Mouse (Mus musculus): ENCODE measurements at regions not wholly inside any gene's neighbourhood (a gene's known extent, or its start where the extent isn't known, plus 50 kb on each side); places are given as distances from the start of the nearest gene placed in this dataset.

DNA sequence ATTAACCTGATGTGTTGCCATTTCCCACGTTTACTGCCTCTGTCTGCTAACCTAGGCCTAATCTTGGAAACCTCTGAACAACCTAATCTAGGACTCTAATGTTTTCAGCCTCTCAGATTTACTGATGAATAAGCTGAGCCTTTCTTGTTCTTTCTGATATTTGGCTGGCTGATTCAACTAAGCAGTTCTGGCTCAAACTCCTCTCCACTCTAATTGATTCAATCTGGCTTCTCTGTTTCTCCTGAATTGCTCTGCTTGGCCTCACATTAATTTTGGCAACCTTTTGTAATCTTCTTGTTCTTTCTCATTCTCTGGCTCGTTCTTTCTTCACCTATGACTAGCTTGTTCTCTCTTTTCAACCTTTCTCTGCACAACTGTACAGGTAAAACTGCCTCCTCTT is 1561.2 kb upstream of the Zeb2 start:
- Histone ChIP-seq H3K9me3 (ENCODE audit: low read length) (no peaks in the 10 kb centered on the region), H3K4me2 (replicated peaks; ENCODE audit: low read depth, low read length) (no peak overlapping the region), H3K27ac (ENCODE audit: low read length) (no peak overlapping the region), H3K9ac (replicated peaks; ENCODE audit: low read depth) (no peak overlapping the region), H3K4me3 (ENCODE audit: low read depth, low read length) (no peak overlapping the region), H3K36me3 (ENCODE audit: insufficient read depth, low read length) (no peaks in the 10 kb centered on the region), H3K27me3 (replicated peaks; ENCODE audit: insufficient read depth, low read length) (no peaks in the 10 kb centered on the region), H3K4me1 (ENCODE audit: insufficient read depth, low read depth, low read length) (no peaks in the 10 kb centered on the region)
- DNase-seq (ENCODE audit: low spot score) (no peak), ATAC-seq (no peak)
- WGBS = 48% methylated on average over 2 of the region's 2 CpGs
- no peak for TF ChIP-seq EP300 (IDR thresholded peaks at IDR 0.05)

DNA sequence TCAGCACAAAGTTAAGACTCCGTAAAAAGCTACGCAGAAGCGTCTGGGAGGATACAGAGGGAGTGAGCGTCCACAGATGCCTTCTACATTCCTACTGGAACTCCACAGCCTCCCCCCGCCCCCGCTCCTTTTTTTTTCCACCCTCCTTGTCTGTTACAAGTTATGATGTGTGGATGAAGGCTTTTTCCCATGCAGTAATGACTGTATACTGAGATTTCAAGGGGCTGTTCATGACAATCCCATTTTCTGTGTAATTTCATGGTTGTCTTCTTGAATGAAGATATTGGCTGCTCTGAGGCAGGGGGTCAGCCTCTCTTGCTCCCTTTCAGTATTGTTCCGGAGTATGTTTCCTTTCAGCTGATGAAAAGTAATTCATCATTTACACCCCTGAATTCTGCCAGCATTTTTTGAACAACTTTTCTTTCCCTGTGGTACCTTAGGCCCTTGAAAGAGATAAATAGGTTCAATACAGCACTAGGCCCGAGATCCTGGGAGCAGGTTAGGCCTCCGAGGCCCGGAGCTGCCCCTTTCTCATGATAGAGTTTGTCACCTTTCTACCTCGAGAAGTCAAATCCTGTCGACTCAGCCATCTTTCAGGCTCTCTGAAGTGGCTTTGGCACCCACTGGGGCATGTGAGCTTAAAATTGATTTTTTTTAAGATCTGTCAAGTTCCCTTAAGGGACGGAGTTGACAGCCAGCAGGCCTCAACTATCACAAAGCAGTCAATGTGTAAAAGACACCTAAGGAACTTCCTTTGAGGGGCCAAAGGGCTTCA is 1552.5 kb upstream of the Zeb2 start:
- no peaks in the 10 kb centered on the region for H3K9me3 ChIP-seq (ENCODE audit: low read length)
- no peak overlapping the region for H3K27ac ChIP-seq (ENCODE audit: low read length)
- DNase-seq (ENCODE audit: low spot score) = peak; percentile 12
- 60% methylated on average over 13 of the region's 13 CpGs for WGBS
- no peak for ATAC-seq
- no peak overlapping the region for H3K9ac ChIP-seq (replicated peaks; ENCODE audit: low read depth)
- no peaks in the 10 kb centered on the region for H3K36me3 ChIP-seq (ENCODE audit: insufficient read depth, low read length)
- no peak overlapping the region for H3K4me2 ChIP-seq (replicated peaks; ENCODE audit: low read depth, low read length)
- no peaks in the 10 kb centered on the region for H3K27me3 ChIP-seq (replicated peaks; ENCODE audit: insufficient read depth, low read length)
- H3K4me3 ChIP-seq (ENCODE audit: low read depth, low read length) = no peak overlapping the region
- no peak for TF ChIP-seq CTCF (IDR thresholded peaks at IDR 0.05)
- TF ChIP-seq EP300 (IDR thresholded peaks at IDR 0.05) = no peak
- no peaks in the 10 kb centered on the region for H3K4me1 ChIP-seq (ENCODE audit: insufficient read depth, low read depth, low read length)

DNA sequence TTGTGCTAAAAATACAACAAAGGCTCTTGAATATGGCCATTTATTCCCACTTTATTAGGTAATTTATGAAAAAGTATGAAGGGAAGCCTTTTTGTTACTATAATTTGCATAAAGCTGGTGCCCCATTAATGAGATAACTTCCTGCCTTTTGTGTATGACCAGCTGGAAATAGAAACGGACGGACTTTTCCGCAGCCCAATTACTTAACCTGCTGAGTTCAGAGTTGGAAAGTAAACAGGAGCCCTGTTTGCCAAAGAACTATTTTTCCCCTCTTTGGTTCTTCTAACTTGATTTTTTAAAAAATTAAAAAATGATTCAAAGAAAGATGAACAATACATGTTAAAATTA is 1549.8 kb upstream of the Zeb2 start:
- H3K9ac ChIP-seq (replicated peaks; ENCODE audit: low read depth) = no peak overlapping the region
- H3K4me3 ChIP-seq (ENCODE audit: low read depth, low read length) = no peak overlapping the region
- H3K36me3 ChIP-seq (ENCODE audit: insufficient read depth, low read length) = no peaks in the 10 kb centered on the region
- H3K4me1 ChIP-seq (ENCODE audit: insufficient read depth, low read depth, low read length) = no peaks in the 10 kb centered on the region
- WGBS = 30% methylated on average over 3 of the region's 3 CpGs
- no peak for ATAC-seq
- no peak overlapping the region for H3K27ac ChIP-seq (ENCODE audit: low read length)
- H3K27me3 ChIP-seq (replicated peaks; ENCODE audit: insufficient read depth, low read length) = no peaks in the 10 kb centered on the region
- no peak for TF ChIP-seq EP300 (IDR thresholded peaks at IDR 0.05)
- TF ChIP-seq CTCF (IDR thresholded peaks at IDR 0.05) = no peak
- no peak overlapping the region for H3K4me2 ChIP-seq (replicated peaks; ENCODE audit: low read depth, low read length)
- no peak for DNase-seq (ENCODE audit: low spot score)
- H3K9me3 ChIP-seq (ENCODE audit: low read length) = no peaks in the 10 kb centered on the region

DNA sequence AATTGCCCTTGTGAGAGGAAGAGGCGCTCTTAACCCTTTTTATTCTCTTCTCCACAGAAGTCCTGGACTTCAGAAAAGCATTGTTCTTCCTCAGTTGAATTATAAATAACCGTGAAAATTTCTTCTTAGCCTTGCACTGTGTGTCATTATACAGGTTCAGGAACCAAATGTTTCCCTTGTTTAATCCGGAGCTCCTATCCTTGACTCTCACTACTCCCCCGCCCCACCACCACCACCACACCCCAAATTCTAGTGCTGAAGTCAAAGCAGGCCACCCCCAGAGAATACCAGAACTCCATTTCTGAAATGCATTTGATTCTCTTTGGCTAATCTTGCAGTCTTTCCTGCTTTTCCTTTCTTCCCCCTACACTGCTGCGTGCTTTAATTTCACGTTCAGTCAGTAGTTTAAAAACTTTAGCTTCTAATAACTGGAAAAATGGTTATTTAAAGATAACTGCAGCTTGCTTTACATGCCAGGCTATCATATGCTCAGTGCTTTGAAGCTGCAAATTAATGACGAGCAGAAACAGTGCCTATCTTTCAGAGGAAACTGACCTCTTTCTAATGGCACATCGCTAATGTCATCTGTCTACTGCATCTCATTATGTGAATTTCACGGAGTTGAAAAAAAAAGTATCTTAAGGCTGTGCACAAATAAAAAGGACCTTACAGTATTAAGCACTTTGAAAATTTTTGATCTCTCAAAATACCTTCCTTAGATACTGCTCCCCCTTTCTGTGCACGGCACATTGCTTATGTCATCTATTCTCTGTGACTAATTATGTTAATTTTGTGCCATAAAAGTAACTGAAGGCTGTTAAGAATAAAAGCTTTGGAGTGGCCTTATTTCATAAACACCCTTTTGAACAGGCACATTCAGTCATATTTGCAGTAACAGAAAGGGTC is 1549.1 kb upstream of the Zeb2 start:
- 54% methylated on average over 10 of the region's 10 CpGs for WGBS
- Histone ChIP-seq H3K27ac (ENCODE audit: low read length) (no peak overlapping the region), H3K4me1 (ENCODE audit: insufficient read depth, low read depth, low read length) (no peaks in the 10 kb centered on the region), H3K9me3 (ENCODE audit: low read length) (no peaks in the 10 kb centered on the region), H3K9ac (replicated peaks; ENCODE audit: low read depth) (no peak overlapping the region), H3K4me2 (replicated peaks; ENCODE audit: low read depth, low read length) (no peak overlapping the region), H3K27me3 (replicated peaks; ENCODE audit: insufficient read depth, low read length) (no peaks in the 10 kb centered on the region), H3K4me3 (ENCODE audit: low read depth, low read length) (no peak overlapping the region), H3K36me3 (ENCODE audit: insufficient read depth, low read length) (no peaks in the 10 kb centered on the region)
- ATAC-seq (no peak), DNase-seq (ENCODE audit: low spot score) (no peak)
- 0 out of 2 replicates have a peak, but pooled peaks have one; percentile 10 for TF ChIP-seq EP300 (IDR thresholded peaks at IDR 0.05)
- no peak for TF ChIP-seq CTCF (IDR thresholded peaks at IDR 0.05)

DNA sequence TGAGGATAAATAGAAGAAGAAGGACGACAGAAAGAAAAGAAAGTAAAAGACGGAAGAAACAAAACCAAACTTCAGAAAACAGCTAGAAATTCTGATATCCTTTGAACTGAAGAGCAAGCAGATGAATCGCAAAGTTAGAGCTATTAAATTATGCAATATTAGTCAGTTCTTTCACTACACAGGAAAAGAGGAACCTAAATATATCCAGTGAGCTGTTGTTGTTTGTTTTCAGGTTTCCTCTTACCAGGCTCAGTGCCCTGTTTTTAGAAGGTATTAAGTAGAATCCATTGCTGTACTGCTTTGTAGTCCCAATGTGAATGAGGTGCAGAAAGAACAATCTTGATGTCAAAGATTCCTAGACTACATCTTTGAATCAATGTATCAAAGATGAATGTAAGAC is 1544.7 kb upstream of the Zeb2 start:
- no peak overlapping the region for H3K9ac ChIP-seq (replicated peaks; ENCODE audit: low read depth)
- no peak for DNase-seq (ENCODE audit: low spot score)
- 60% methylated on average over 3 of the region's 3 CpGs for WGBS
- no peaks in the 10 kb centered on the region for H3K27me3 ChIP-seq (replicated peaks; ENCODE audit: insufficient read depth, low read length)
- no peak for ATAC-seq
- H3K36me3 ChIP-seq (ENCODE audit: insufficient read depth, low read length) = no peaks in the 10 kb centered on the region
- H3K4me1 ChIP-seq (ENCODE audit: insufficient read depth, low read depth, low read length) = no peaks in the 10 kb centered on the region
- no peak overlapping the region for H3K27ac ChIP-seq (ENCODE audit: low read length)
- TF ChIP-seq EP300 (IDR thresholded peaks at IDR 0.05) (no peak), CTCF (IDR thresholded peaks at IDR 0.05) (no peak)
- no peaks in the 10 kb centered on the region for H3K9me3 ChIP-seq (ENCODE audit: low read length)
- H3K4me2 ChIP-seq (replicated peaks; ENCODE audit: low read depth, low read length) = no peak overlapping the region
- H3K4me3 ChIP-seq (ENCODE audit: low read depth, low read length) = no peak overlapping the region

DNA sequence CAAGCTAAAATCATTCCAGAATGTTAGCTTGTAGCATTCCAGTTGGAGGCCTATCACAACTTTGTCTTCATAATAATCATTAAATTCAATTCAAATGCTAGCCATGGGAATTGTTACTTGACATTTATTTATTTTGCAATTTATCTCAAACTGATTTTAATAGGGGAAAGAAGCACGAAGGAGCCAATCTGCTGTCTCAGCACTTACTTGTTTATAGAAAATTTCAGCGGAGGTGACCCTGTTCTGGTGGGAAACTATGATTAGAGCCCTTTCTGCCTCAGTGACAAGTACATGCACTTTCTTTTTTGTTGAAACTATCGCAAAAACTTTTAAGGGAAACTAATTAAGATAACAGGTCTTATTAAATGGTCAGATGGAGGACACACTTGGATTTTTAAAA is 1543.4 kb upstream of the Zeb2 start:
- H3K27me3 ChIP-seq (replicated peaks; ENCODE audit: insufficient read depth, low read length) = no peaks in the 10 kb centered on the region
- H3K4me1 ChIP-seq (ENCODE audit: insufficient read depth, low read depth, low read length) = no peaks in the 10 kb centered on the region
- no peak overlapping the region for H3K9ac ChIP-seq (replicated peaks; ENCODE audit: low read depth)
- no peak overlapping the region for H3K4me2 ChIP-seq (replicated peaks; ENCODE audit: low read depth, low read length)
- TF ChIP-seq CTCF (IDR thresholded peaks at IDR 0.05) (no peak), EP300 (IDR thresholded peaks at IDR 0.05) (no peak)
- no peaks in the 10 kb centered on the region for H3K36me3 ChIP-seq (ENCODE audit: insufficient read depth, low read length)
- DNase-seq (ENCODE audit: low spot score) = no peak
- no peak overlapping the region for H3K4me3 ChIP-seq (ENCODE audit: low read depth, low read length)
- no peak overlapping the region for H3K27ac ChIP-seq (ENCODE audit: low read length)
- WGBS = 58% methylated on average over 3 of the region's 3 CpGs
- no peaks in the 10 kb centered on the region for H3K9me3 ChIP-seq (ENCODE audit: low read length)
- ATAC-seq = no peak

All from lung, postnatal 0 days (tissue).